ENCODE assay signal across 26 mouse cellular contexts in the genomic region with DNA sequence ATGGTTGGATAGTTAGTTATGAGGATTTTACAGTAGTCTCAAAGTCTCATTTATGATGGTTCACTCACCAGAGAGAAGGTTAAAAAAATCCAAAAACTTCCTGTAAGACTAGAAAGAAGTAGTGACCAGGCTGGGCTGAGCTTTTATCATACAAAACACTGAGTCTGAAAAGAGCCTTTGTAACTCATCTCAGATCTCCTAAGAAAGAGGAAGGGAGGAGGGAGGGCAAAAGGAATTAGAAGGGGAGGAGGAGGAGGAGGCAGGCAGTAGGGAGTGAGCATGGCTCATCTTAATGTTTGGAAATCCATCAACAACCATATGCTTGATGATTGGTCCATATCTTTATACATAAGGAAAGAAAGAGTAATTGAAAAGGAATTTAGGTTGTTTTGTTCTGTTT. TPM values are rescaled to one million over a fixed set of nuclear protein-coding genes. Genes with fewer than 3 reads are reported as not detected.
A peak's percentile ranks its signal among the peaks of the same experiment; 100 is the strongest.
DNase-seq lines count a peak whose midpoint lies in the region; TF ChIP-seq lines count a peak whose summit lies in the region.
"Had no signal": no experiment of that assay in that cellular context is flagged by ENCODE, and none has a peak within 500 bp of the region (broad histone marks: within the 10 kb centered on the region; RNA-seq: fewer than 3 reads in every experiment).

No protein-coding gene starts in this region.

- H3K4me1 ChIP-seq in heart, adult 2 months (ENCODE audit: control insufficient read depth, insufficient read depth, low read length) = no peaks in the 10 kb centered on the region
- peaks cover 0 to 8% of the 10 kb centered on the region in 2 experiments; a peak in 2 of 4 replicates for H3K4me1 ChIP-seq in ES-E14 (ENCODE audit: control insufficient read depth in 2 of 2, insufficient read depth in 2 of 2, low read length in 2 of 2, poor library complexity in 1 of 2)
- H3K4me1 ChIP-seq: embryonic facial prominence, embryonic 12.5 days; forebrain, embryonic 13.5 days; forebrain, embryonic 15.5 days had no signal

- no peaks in the 10 kb centered on the region for H3K79me2 ChIP-seq in heart, adult 2 months (replicated peaks; ENCODE audit: control insufficient read depth, insufficient read depth, low read length)

- TF ChIP-seq POLR2A in heart, adult 2 months (IDR thresholded peaks at IDR 0.05; ENCODE audit: insufficient read depth, low read depth, low read length) = no peak

- no peak overlapping the region for H3K27ac ChIP-seq in heart, adult 2 months
- peak overlapping the region; percentile 27; the same call in 1 of the 2 replicates for H3K27ac ChIP-seq in ES-E14 (ENCODE audit: insufficient read depth, low read depth, low read length, poor library complexity, severe bottlenecking)
- H3K27ac ChIP-seq: embryonic facial prominence, embryonic 10.5 days; embryonic facial prominence, embryonic 12.5 days; forebrain, embryonic 13.5 days; forebrain, embryonic 15.5 days had no signal

- no peaks in the 10 kb centered on the region for H3K36me3 ChIP-seq in heart, adult 2 months (ENCODE audit: control insufficient read depth, insufficient read depth, low read length)
- no peaks in the 10 kb centered on the region for H3K36me3 ChIP-seq in ES-E14 (ENCODE audit: control insufficient read depth, insufficient read depth, low read length, poor library complexity, severe bottlenecking)
- H3K36me3 ChIP-seq: embryonic facial prominence, embryonic 10.5 days; embryonic facial prominence, embryonic 12.5 days; forebrain, embryonic 15.5 days had no signal

- H3K4me3 ChIP-seq in heart, adult 2 months = no peak overlapping the region
- no peak overlapping the region for H3K4me3 ChIP-seq in ES-E14 (ENCODE audit: insufficient read depth in 1 of 2, low read depth in 1 of 2, low read length in 2 of 2, poor library complexity in 1 of 2, severe bottlenecking in 1 of 2)
- H3K4me3 ChIP-seq: embryonic facial prominence, embryonic 10.5 days; embryonic facial prominence, embryonic 12.5 days; forebrain, embryonic 13.5 days; forebrain, embryonic 15.5 days had no signal

- TF ChIP-seq CTCF in heart, adult 2 months (IDR thresholded peaks at IDR 0.05) = no peak

- peak; percentile 28 for DNase-seq in heart, adult 11 months
- DNase-seq in heart, adult 2 months = no peak
- DNase-seq in ES-E14 (ENCODE audit: low read depth, low spot score) (no peak), R1 (ENCODE audit: low read depth, low spot score) (peak; percentile 78)
- no peak for DNase-seq in Muller cell, postnatal 12 days (ENCODE audit: inconsistent ontology term)
- DNase-seq in right cerebral cortex, adult 18-20 months = no peak
- no peak for DNase-seq in thymus, postnatal 25 days
- DNase-seq: adrenal gland, adult 2 months; adrenal gland, postnatal 10 days; adrenal gland, postnatal 25 days; B cell, adult 2 months; cerebellum, adult 11 months; cerebellum, adult 18-20 months; cerebellum, adult 8-10 months; cerebellum, adult 9-11 months; cerebellum, postnatal 14 days; cerebellum, postnatal 36 days; forebrain, postnatal 0 days had no signal

- no peak for TF ChIP-seq EP300 in heart, adult 2 months (IDR thresholded peaks at IDR 0.05; ENCODE audit: insufficient read depth, low read depth, low read length)

- H3K9me3 ChIP-seq in ES-E14 (ENCODE audit: control insufficient read depth, insufficient read depth, low read depth, low read length) = no peaks in the 10 kb centered on the region
- H3K9me3 ChIP-seq: embryonic facial prominence, embryonic 10.5 days; embryonic facial prominence, embryonic 12.5 days; forebrain, embryonic 13.5 days; forebrain, embryonic 15.5 days had no signal

- intact Hi-C loops in heart, adult 2 months (cut with DNase I) = no loop called here

- H3K27me3 ChIP-seq in heart, adult 2 months (ENCODE audit: control insufficient read depth, insufficient read depth, low read length) = no peaks in the 10 kb centered on the region
- H3K27me3 ChIP-seq: CH12.LX; embryonic facial prominence, embryonic 12.5 days; forebrain, embryonic 13.5 days; forebrain, embryonic 15.5 days had no signal

- no peak overlapping the region for H3K9ac ChIP-seq in heart, adult 2 months (ENCODE audit: low read depth, low read length)
- H3K9ac ChIP-seq in ES-E14 (ENCODE audit: insufficient read depth, low read depth, low read length, poor library complexity, severe bottlenecking) = no peak overlapping the region
- H3K9ac ChIP-seq: embryonic facial prominence, embryonic 12.5 days; forebrain, embryonic 13.5 days; forebrain, embryonic 15.5 days; forebrain, postnatal 0 days had no signal

- in situ Hi-C loops in ES-E14 (cut with MboI; ENCODE audit: low sequenced_read_pairs in 2 of 2, unreplicated experiment in 2 of 2) = no loop called here

TF ChIP-seq in ES-E14, 5 proteins besides CTCF, POLR2A, EP300 and RAD21:
- TF ChIP-seq ZNF384 (IDR thresholded peaks at IDR 0.05; ENCODE audit: low read depth, low read length) (no peak), CHD2 (IDR thresholded peaks at IDR 0.05; ENCODE audit: low read depth, low read length) (no peak), ZC3H11A (IDR thresholded peaks at IDR 0.05; ENCODE audit: borderline replicate concordance, low read depth, low read length) (no peak), HCFC1 (IDR thresholded peaks at IDR 0.05; ENCODE audit: borderline replicate concordance, insufficient read depth, low read length) (no peak), MAFK (IDR thresholded peaks at IDR 0.05; ENCODE audit: insufficient read depth, low read depth, low read length) (no peak)
TF ChIP-seq in ES-E14: peak in this region for 0.

RNA-seq across cellular contexts. Expression of a gene that starts 15.1 kb away (rescaled TPM):
- under 1 TPM in 1 of 2 experiments, not detected in 1; 0.29 TPM for total RNA-seq in heart, adult 2 months (2021)
- 0.04 TPM in 1 of 2 replicates, not detected in the other for polyA plus RNA-seq in heart, adult 2 months (2012; rRNA removed)
- total RNA-seq in ES-E14 (2012; rRNA removed) = 30.1 and 32.8 TPM in 2 replicates
- total RNA-seq: forebrain, postnatal 0 days; MEL had no signal
- polyA plus RNA-seq: brain, embryonic 14.5 days; embryonic facial prominence, embryonic 10.5 days; forebrain, embryonic 13.5 days; forebrain, postnatal 0 days had no signal

RNA-seq across cellular contexts. Expression of a gene that starts 25.2 kb away (rescaled TPM):
- under 1 TPM; 0.20 to 0.44 TPM for total RNA-seq in heart, adult 2 months (2021)
- polyA plus RNA-seq in heart, adult 2 months (2012; rRNA removed) = 0.10 and 0.15 TPM in 2 replicates
- 5.2 and 8.8 TPM in 2 replicates for total RNA-seq in ES-E14 (2012; rRNA removed)

RNA-seq across cellular contexts. Expression of a gene that starts 51.7 kb away (rescaled TPM):
- 1 to 10 TPM; 3.3 to 4.8 TPM for total RNA-seq in heart, adult 2 months (2021)
- 0.91 and 1.6 TPM in 2 replicates for polyA plus RNA-seq in heart, adult 2 months (2012; rRNA removed)
- 6.0 and 10.0 TPM in 2 replicates for total RNA-seq in ES-E14 (2012; rRNA removed)
- polyA plus RNA-seq: CD4-positive, CD25-positive, alpha-beta regulatory T cell, adult 4 months had no signal

Comparison
In these comparisons a context has a peak if more than half of its experiments do, and no peak if none do; other contexts are left out.
1. DNase-seq: peak in heart, adult 11 months (single experiment) and R1 (single experiment); none in heart, adult 2 months (0 of 2), ES-E14 (single experiment), Muller cell, postnatal 12 days (single experiment), right cerebral cortex, adult 18-20 months (single experiment) and thymus, postnatal 25 days (single experiment).
2. RNA of a gene that starts 15.1 kb away (total RNA-seq): 30.1 to 32.8 TPM in ES-E14; 0.29 TPM in heart, adult 2 months; every median in the first group is over 10 times any median in the second.